Mouse (Mus musculus): ENCODE measurements at regions not wholly inside any gene's neighbourhood (a gene's known extent, or its start where the extent isn't known, plus 50 kb on each side); places are given as distances from the start of the nearest gene placed in this dataset.
"Not testable (repeated sequence)": the region's sequence is repeated elsewhere in the genome, so short reads cannot be mapped to it uniquely, and the experiment has no call there.

- not testable (repeated sequence) for H3K27ac ChIP-seq; H3K36me3 ChIP-seq; ATAC-seq; H3K9me3 ChIP-seq (replicated peaks); H3K27me3 ChIP-seq (replicated peaks); H3K9ac ChIP-seq; H3K4me2 ChIP-seq; H3K4me1 ChIP-seq; H3K4me3 ChIP-seq
- 61% methylated on average over 4 of the region's 4 CpGs for WGBS (ENCODE audit: insufficient replicate concordance)
Observed at GRCm38 (mm10) chr10:26607081-26607480, 146.1 kb upstream of the Arhgap18 start.

GRCm38 (mm10) chr10:26611246-26611645 lies 142.0 kb upstream of the Arhgap18 start:
- no peak for ATAC-seq
- no peak overlapping the region for H3K4me2 ChIP-seq
- no peaks in the 10 kb centered on the region for H3K27me3 ChIP-seq (replicated peaks)
- no peaks in the 10 kb centered on the region for H3K4me1 ChIP-seq
- no peaks in the 10 kb centered on the region for H3K9me3 ChIP-seq (replicated peaks)
- H3K9ac ChIP-seq: no peak overlapping the region
- H3K27ac ChIP-seq: no peak overlapping the region
- no peak overlapping the region for H3K4me3 ChIP-seq
- no peaks in the 10 kb centered on the region for H3K36me3 ChIP-seq

- Histone ChIP-seq H3K36me3 (no peaks in the 10 kb centered on the region), H3K9me3 (replicated peaks) (no peaks in the 10 kb centered on the region), H3K27ac (no peak overlapping the region), H3K4me2 (no peak overlapping the region), H3K9ac (no peak overlapping the region), H3K27me3 (replicated peaks) (no peaks in the 10 kb centered on the region), H3K4me1 (no peaks in the 10 kb centered on the region), H3K4me3 (no peak overlapping the region)
- no peak for ATAC-seq
- 56% methylated on average over 4 of the region's 4 CpGs for WGBS (ENCODE audit: insufficient replicate concordance)
Observed at GRCm38 (mm10) chr10:26630196-26630760, 122.9 kb upstream of the Arhgap18 start.

- no peak for ATAC-seq
- H3K4me2 ChIP-seq: no peak overlapping the region
- no peak overlapping the region for H3K27ac ChIP-seq
- no peaks in the 10 kb centered on the region for H3K9me3 ChIP-seq (replicated peaks)
- no peaks in the 10 kb centered on the region for H3K4me1 ChIP-seq
- no peaks in the 10 kb centered on the region for H3K36me3 ChIP-seq
- no peak overlapping the region for H3K4me3 ChIP-seq
- no peaks in the 10 kb centered on the region for H3K27me3 ChIP-seq (replicated peaks)
- 73% methylated on average over 5 of the region's 5 CpGs for WGBS (ENCODE audit: insufficient replicate concordance)
- H3K9ac ChIP-seq: no peak overlapping the region
Observed at GRCm38 (mm10) chr10:26632266-26632665, 121.0 kb upstream of the Arhgap18 start.

DNA sequence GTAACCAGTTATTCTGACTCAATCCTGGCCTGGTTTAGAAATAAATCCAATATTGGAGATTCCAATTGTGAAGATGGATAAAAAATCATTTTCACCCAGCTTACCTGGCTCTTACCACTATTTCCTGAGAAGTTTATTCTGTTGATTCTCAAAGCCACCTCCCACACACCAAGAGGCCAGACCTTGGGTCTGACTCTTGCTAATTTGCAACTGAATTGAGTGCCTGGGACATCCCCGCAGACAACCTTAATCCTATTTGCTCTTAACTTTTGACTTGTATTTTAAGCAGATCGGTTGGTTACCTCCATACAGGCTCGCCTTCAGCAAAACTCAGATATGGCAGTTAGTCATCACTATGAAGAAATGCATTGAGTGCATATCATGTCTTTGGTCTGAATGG lies 115.8 kb upstream of the Arhgap18 start:
- H3K27ac ChIP-seq: no peak overlapping the region
- no peaks in the 10 kb centered on the region for H3K27me3 ChIP-seq (replicated peaks)
- no peaks in the 10 kb centered on the region for H3K4me1 ChIP-seq
- no peak overlapping the region for H3K9ac ChIP-seq
- no peak overlapping the region for H3K4me2 ChIP-seq
- H3K4me3 ChIP-seq: no peak overlapping the region
- H3K9me3 ChIP-seq (replicated peaks): no peaks in the 10 kb centered on the region
- no peak for ATAC-seq
- H3K36me3 ChIP-seq: no peaks in the 10 kb centered on the region
- WGBS (ENCODE audit: insufficient replicate concordance): 55% methylated on average over 3 of the region's 3 CpGs

- no peaks in the 10 kb centered on the region for H3K9me3 ChIP-seq (replicated peaks)
- WGBS (ENCODE audit: insufficient replicate concordance): 59% methylated on average over 4 of the region's 4 CpGs
- H3K27ac ChIP-seq: no peak overlapping the region
- H3K4me1 ChIP-seq: no peaks in the 10 kb centered on the region
- H3K4me2 ChIP-seq: no peak overlapping the region
- no peak overlapping the region for H3K9ac ChIP-seq
- H3K4me3 ChIP-seq: no peak overlapping the region
- H3K27me3 ChIP-seq (replicated peaks): no peaks in the 10 kb centered on the region
- no peaks in the 10 kb centered on the region for H3K36me3 ChIP-seq
- no peak for ATAC-seq
Observed at GRCm38 (mm10) chr10:26638056-26638455, 115.2 kb upstream of the Arhgap18 start.

DNA sequence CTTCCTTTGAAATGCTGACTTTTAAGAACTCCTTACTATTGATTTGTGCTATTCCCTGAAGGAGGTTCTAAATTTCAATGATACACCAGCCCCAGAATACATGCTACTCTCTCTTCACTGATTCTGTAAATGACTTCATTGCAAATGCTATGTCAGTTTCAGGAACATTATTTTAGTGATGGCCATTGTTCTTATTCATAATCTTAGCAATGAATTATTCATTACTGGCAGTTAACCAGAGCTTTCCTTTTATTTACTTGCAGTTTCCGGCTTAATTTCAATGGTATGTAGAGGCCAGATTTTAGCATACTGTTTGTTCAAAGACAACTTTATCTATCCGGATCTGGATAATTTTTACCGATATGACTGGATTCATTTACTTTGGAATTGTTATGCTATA lies 114.1 kb upstream of the Arhgap18 start:
- Histone ChIP-seq H3K4me3 (no peak overlapping the region), H3K9ac (no peak overlapping the region), H3K4me1 (no peaks in the 10 kb centered on the region), H3K27ac (no peak overlapping the region), H3K9me3 (replicated peaks) (no peaks in the 10 kb centered on the region), H3K27me3 (replicated peaks) (no peaks in the 10 kb centered on the region), H3K36me3 (no peaks in the 10 kb centered on the region), H3K4me2 (no peak overlapping the region)
- ATAC-seq: no peak
- 77% methylated on average over 3 of the region's 3 CpGs for WGBS (ENCODE audit: insufficient replicate concordance)

DNA sequence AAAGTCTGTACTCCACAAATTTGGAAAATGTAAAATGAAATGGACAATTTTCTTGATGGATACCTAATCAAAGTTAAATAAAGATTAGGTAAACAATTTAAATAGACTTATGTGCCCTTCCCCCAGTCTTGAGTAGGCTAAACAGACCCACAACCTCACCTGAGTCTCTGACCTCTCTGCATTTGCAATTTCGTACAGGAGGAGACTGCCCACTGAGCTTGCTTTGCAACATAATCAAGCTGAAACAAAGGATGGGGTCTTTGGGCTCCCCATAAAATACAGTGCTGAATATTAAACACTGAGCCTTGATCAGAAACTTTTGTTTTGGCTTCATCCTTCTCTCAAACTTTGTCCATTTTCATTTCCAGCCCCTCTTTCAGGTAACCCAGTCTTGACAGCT lies 100.1 kb upstream of the Arhgap18 start:
- H3K27ac ChIP-seq: no peak overlapping the region
- 50% methylated on average over 1 of the region's 1 CpGs for WGBS (ENCODE audit: insufficient replicate concordance)
- H3K4me1 ChIP-seq: no peaks in the 10 kb centered on the region
- H3K4me2 ChIP-seq: no peak overlapping the region
- H3K36me3 ChIP-seq: no peaks in the 10 kb centered on the region
- no peaks in the 10 kb centered on the region for H3K27me3 ChIP-seq (replicated peaks)
- no peak overlapping the region for H3K4me3 ChIP-seq
- no peaks in the 10 kb centered on the region for H3K9me3 ChIP-seq (replicated peaks)
- no peak overlapping the region for H3K9ac ChIP-seq
- no peak for ATAC-seq

GRCm38 (mm10) chr10:26664270-26664669 lies 89.0 kb upstream of the Arhgap18 start:
- H3K36me3 ChIP-seq: no peaks in the 10 kb centered on the region
- ATAC-seq: no peak
- H3K27ac ChIP-seq: no peak overlapping the region
- no peaks in the 10 kb centered on the region for H3K9me3 ChIP-seq (replicated peaks)
- H3K4me2 ChIP-seq: no peak overlapping the region
- no peak overlapping the region for H3K9ac ChIP-seq
- H3K4me1 ChIP-seq: no peaks in the 10 kb centered on the region
- no peak overlapping the region for H3K4me3 ChIP-seq
- H3K27me3 ChIP-seq (replicated peaks): no peaks in the 10 kb centered on the region

DNA sequence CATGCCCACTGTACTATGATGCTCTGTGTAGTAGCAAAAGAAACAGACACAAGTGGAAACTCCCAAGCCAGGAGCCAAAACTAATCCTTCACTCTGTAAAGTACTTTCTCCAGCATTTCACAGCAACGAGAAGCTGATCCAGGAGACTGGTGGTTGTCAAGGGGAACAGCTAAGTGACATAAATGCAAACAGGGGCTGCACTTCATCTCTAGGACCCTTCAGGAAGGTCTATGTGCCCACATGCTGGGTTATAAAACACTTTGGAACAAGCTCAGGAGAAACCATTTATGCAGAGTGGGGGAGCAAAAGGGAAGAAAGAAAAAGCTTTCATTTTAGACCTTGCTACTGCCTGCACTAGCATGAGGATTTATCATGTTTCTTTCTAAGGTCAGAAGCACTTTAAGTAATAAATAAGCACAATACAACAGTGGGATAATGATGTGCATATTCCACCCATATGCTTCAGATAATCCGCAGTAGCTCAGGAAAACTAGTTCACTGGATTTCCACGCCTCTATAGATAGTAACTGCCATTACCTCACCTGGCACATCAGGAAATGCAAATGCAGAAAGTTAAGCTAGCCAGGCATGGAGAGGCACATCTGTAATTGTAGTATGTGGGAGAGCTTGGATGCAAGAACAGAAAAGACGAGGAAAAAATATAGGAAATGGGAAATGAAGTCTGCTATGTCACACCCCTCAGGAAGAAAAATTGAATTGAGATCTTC lies 73.6 kb upstream of the Arhgap18 start:
- H3K27ac ChIP-seq: no peak overlapping the region
- no peak overlapping the region for H3K4me3 ChIP-seq
- H3K36me3 ChIP-seq: no peaks in the 10 kb centered on the region
- ATAC-seq: no peak
- 51% methylated on average over 4 of the region's 4 CpGs for WGBS (ENCODE audit: insufficient replicate concordance)
- no peaks in the 10 kb centered on the region for H3K4me1 ChIP-seq
- H3K9me3 ChIP-seq (replicated peaks): no peaks in the 10 kb centered on the region
- no peaks in the 10 kb centered on the region for H3K27me3 ChIP-seq (replicated peaks)
- H3K4me2 ChIP-seq: no peak overlapping the region
- no peak overlapping the region for H3K9ac ChIP-seq

GRCm38 (mm10) chr10:26694761-26695160 lies 58.5 kb upstream of the Arhgap18 start:
- Histone ChIP-seq H3K27ac (no peak overlapping the region), H3K36me3 (no peaks in the 10 kb centered on the region), H3K9ac (no peak overlapping the region), H3K9me3 (replicated peaks) (no peaks in the 10 kb centered on the region), H3K4me3 (no peak overlapping the region), H3K4me1 (no peaks in the 10 kb centered on the region), H3K4me2 (no peak overlapping the region; the same call in 1 of the 2 replicates), H3K27me3 (replicated peaks) (peaks cover 13% of the 10 kb centered on the region; the same call in 1 of the 2 replicates)
- WGBS (ENCODE audit: insufficient replicate concordance): 67% methylated on average over 2 of the region's 2 CpGs
- no peak for ATAC-seq

GRCm38 (mm10) chr10:26695212-26695933 lies 57.8 kb upstream of the Arhgap18 start:
- no peaks in the 10 kb centered on the region for H3K9me3 ChIP-seq (replicated peaks)
- H3K27ac ChIP-seq: no peak overlapping the region
- peaks cover 13% of the 10 kb centered on the region; the same call in 1 of the 2 replicates for H3K27me3 ChIP-seq (replicated peaks)
- peak overlapping the region; percentile 30 for H3K4me3 ChIP-seq
- no peak overlapping the region for H3K9ac ChIP-seq
- 4% methylated on average over 25 of the region's 25 CpGs for WGBS (ENCODE audit: insufficient replicate concordance)
- no peaks in the 10 kb centered on the region for H3K36me3 ChIP-seq
- H3K4me1 ChIP-seq: no peaks in the 10 kb centered on the region
- H3K4me2 ChIP-seq: peak overlapping the region; percentile 61
- ATAC-seq: no peak

Measured in liver, embryonic 12.5 days (tissue).